Mouse (Mus musculus): ENCODE measurements around the gene Ptpn14.

The Ptpn14 gene

GRCm38 (mm10) chr1:189870539-189870938 lies 142.5 kb downstream of the Ptpn14 start:
- DNase-seq: no peak

- no peak for DNase-seq
These were observed 143.6 kb downstream of the Ptpn14 start for GRCm38 (mm10) chr1:189871625-189872024.

- no peak for DNase-seq
These were observed 144.0 kb downstream of the Ptpn14 start for GRCm38 (mm10) chr1:189872050-189872449.

- no peak for DNase-seq
These were observed 145.5 kb downstream of the Ptpn14 start for GRCm38 (mm10) chr1:189873591-189873990.

- peak; percentile 62 to 66 for DNase-seq
These were observed 147.4 kb downstream of the Ptpn14 start for GRCm38 (mm10) chr1:189875439-189875861.

GRCm38 (mm10) chr1:189876162-189876561 lies 148.1 kb downstream of the Ptpn14 start:
- DNase-seq: peak in 1 of 2 experiments; percentile 34

- DNase-seq: no peak
These were observed 151.1 kb downstream of the Ptpn14 start for GRCm38 (mm10) chr1:189879212-189879611.

GRCm38 (mm10) chr1:189879965-189880364 lies 151.9 kb downstream of the Ptpn14 start:
- peak; percentile 74 to 80 for DNase-seq

GRCm38 (mm10) chr1:189880745-189881144 lies 152.7 kb downstream of the Ptpn14 start:
- no peak for DNase-seq

GRCm38 (mm10) chr1:189882886-189883285 lies 154.8 kb downstream of the Ptpn14 start:
- DNase-seq: peak in 1 of 2 experiments; percentile 50

- DNase-seq: peak; percentile 41 to 61
These were observed 155.6 kb downstream of the Ptpn14 start for GRCm38 (mm10) chr1:189883531-189884170.

- no peak for DNase-seq
These were observed 156.9 kb downstream of the Ptpn14 start for GRCm38 (mm10) chr1:189884951-189885350.

GRCm38 (mm10) chr1:189885975-189886374 lies 157.9 kb downstream of the Ptpn14 start:
- DNase-seq: no peak

- DNase-seq: peak; percentile 55 to 72
These were observed 159.4 kb downstream of the Ptpn14 start for GRCm38 (mm10) chr1:189887518-189887917.

- no peak for DNase-seq
These were observed 160.7 kb downstream of the Ptpn14 start for GRCm38 (mm10) chr1:189888749-189889148.

GRCm38 (mm10) chr1:189894191-189894590 lies 166.1 kb downstream of the Ptpn14 start:
- no peak for DNase-seq

- DNase-seq: no peak
These were observed 169.8 kb downstream of the Ptpn14 start for GRCm38 (mm10) chr1:189897861-189898260.

- no peak for DNase-seq
These were observed 170.6 kb downstream of the Ptpn14 start for GRCm38 (mm10) chr1:189898708-189899107.

GRCm38 (mm10) chr1:189899526-189899925 lies 171.5 kb downstream of the Ptpn14 start:
- no peak for DNase-seq

- DNase-seq: no peak
These were observed 174.3 kb downstream of the Ptpn14 start for GRCm38 (mm10) chr1:189902413-189902812.

GRCm38 (mm10) chr1:189903169-189903568 lies 175.1 kb downstream of the Ptpn14 start:
- no peak for DNase-seq

GRCm38 (mm10) chr1:189910685-189911345 lies 182.7 kb downstream of the Ptpn14 start:
- DNase-seq: peak; percentile 75 to 83

GRCm38 (mm10) chr1:189913093-189913760 lies 185.2 kb downstream of the Ptpn14 start:
- DNase-seq: no peak
